13 mouse cellular contexts compared by ENCODE assay signal in genomic region chr12:55435080-55435479, GRCm38 (mm10).
"Had no signal": no experiment of that assay in that cellular context is flagged by ENCODE, and none has a peak within 500 bp of the region (broad histone marks: within the 10 kb centered on the region; RNA-seq: fewer than 3 reads in every experiment).

No protein-coding gene starts in this region.

- H3K27me3 ChIP-seq: liver, embryonic 13.5 days had no signal

- H3K4me3 ChIP-seq: liver, embryonic 13.5 days had no signal

- H3K27ac ChIP-seq: liver, embryonic 13.5 days had no signal

- DNase-seq: kidney, postnatal 10 days; kidney, postnatal 4 days; liver, embryonic 13.5 days; lung, adult 2 months; lung, postnatal 14 days; lung, postnatal 4 days; midbrain, embryonic 14.5 days; right cerebral cortex, adult 18-20 months; right cerebral cortex, postnatal 14 days; right cerebral cortex, postnatal 4 days; spleen, adult 18-20 months; thymus, adult 18-20 months; thymus, postnatal 36 days had no signal

- H3K36me3 ChIP-seq: liver, embryonic 13.5 days had no signal
